Mouse (Mus musculus) bone marrow, adult 2 months (tissue): ENCODE measurements at regions not wholly inside any gene's neighbourhood (a gene's known extent, or its start where the extent isn't known, plus 50 kb on each side); places are given as distances from the start of the nearest gene placed in this dataset.

ENCODE experiments used
- CTCF ChIP-seq: fragments of 200-500 bp; IDR thresholded peaks from 2 replicates; pipeline ENCODE4 v1.5.1; 2011; ENCODE audit warnings: low read length, control low read depth; ENCODE audit not compliant: control insufficient read depth, insufficient read depth
- POLR2A ChIP-seq: fragments of 200-500 bp; IDR thresholded peaks from 2 replicates; pipeline ENCODE4 v1.6.1; 2011; ENCODE audit warnings: low read depth, mild to moderate bottlenecking, control low read depth, low read length, borderline replicate concordance; ENCODE audit not compliant: control insufficient read depth

GRCm38 (mm10) chr1:77229561-77229960, 285.3 kb downstream of the Epha4 start:
- TF ChIP-seq CTCF (no peak), POLR2A (no peak)
